ENCODE assay signal across 9 mouse cellular contexts in the genomic region with DNA sequence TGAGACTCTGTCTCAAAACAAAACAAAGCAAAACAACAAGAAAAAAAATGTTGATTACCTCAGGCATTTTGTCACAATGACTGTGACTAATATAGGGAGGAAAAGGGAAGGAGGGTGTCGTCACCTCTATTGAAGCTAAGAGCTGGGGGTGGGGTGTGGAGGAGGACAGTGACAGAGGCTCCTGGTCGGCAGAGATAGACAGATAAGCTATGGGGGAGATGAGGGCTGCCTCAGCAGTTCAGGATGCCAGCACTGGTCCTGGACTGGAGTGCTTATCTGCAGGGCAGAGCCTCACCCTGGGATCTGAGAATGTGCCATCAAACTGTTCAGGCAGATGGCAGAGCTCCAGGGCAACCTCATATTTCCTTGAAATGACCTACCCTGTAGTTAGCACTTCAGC. TPM values are rescaled to one million over a fixed set of nuclear protein-coding genes. Genes with fewer than 3 reads are reported as not detected.
DNase-seq lines count a peak whose midpoint lies in the region; ATAC-seq and TF ChIP-seq lines count a peak whose summit lies in the region.
"Had no signal": no experiment of that assay in that cellular context is flagged by ENCODE, and none has a peak within 500 bp of the region (broad histone marks: within the 10 kb centered on the region; RNA-seq: fewer than 3 reads in every experiment).

No protein-coding gene starts in this region.

- H3K9me3 ChIP-seq in lung, postnatal 0 days (ENCODE audit: low read length) = no peaks in the 10 kb centered on the region
- H3K9me3 ChIP-seq in liver, embryonic 13.5 days (replicated peaks) = no peaks in the 10 kb centered on the region
- no peaks in the 10 kb centered on the region for H3K9me3 ChIP-seq in stomach, embryonic 15.5 days

- H3K27me3 ChIP-seq in lung, postnatal 0 days (replicated peaks; ENCODE audit: insufficient read depth, low read length) = no peaks in the 10 kb centered on the region
- no peaks in the 10 kb centered on the region for H3K27me3 ChIP-seq in liver, embryonic 13.5 days
- H3K27me3 ChIP-seq in stomach, embryonic 15.5 days (replicated peaks) = no peaks in the 10 kb centered on the region

- no peak for TF ChIP-seq CTCF in lung, postnatal 0 days (IDR thresholded peaks at IDR 0.05)

- peak; percentile 27 for DNase-seq in lung, postnatal 0 days (ENCODE audit: low spot score)
- DNase-seq in lung, postnatal 14 days = no peak
- DNase-seq in c-Kit-positive CD71-negative TER-119-negative erythroid progenitor cells, embryonic 14.5 days (ENCODE audit: low read depth) = peak; percentile 31
- peak; percentile 92 for DNase-seq in liver, embryonic 13.5 days
- no peak for DNase-seq in frontal cortex, postnatal 14 days (ENCODE audit: low spot score in 2 of 2)
- DNase-seq in cerebellum, adult 18-20 months = no peak
- no peak for DNase-seq in right cerebral cortex, adult 18-20 months

- 26% methylated on average over 2 of the region's 2 CpGs for WGBS in lung, postnatal 0 days
- 2% methylated on average over 2 of the region's 2 CpGs for WGBS in liver, embryonic 13.5 days (ENCODE audit: insufficient replicate concordance)
- WGBS in stomach, embryonic 15.5 days = 59% methylated on average over 2 of the region's 2 CpGs

- 0 out of 2 replicates have a peak, but pooled peaks cover 5% of the 10 kb centered on the region for H3K4me1 ChIP-seq in lung, postnatal 0 days (ENCODE audit: insufficient read depth, low read depth, low read length)
- H3K4me1 ChIP-seq in liver, embryonic 13.5 days (replicated peaks) = peaks cover 45% of the 10 kb centered on the region
- H3K4me1 ChIP-seq in stomach, embryonic 15.5 days = peaks cover 3% of the 10 kb centered on the region; the same call in 1 of the 2 replicates

- TF ChIP-seq EP300 in lung, postnatal 0 days (IDR thresholded peaks at IDR 0.05) = no peak

- H3K9ac ChIP-seq in lung, postnatal 0 days (replicated peaks; ENCODE audit: low read depth) = no peak overlapping the region
- H3K9ac ChIP-seq in liver, embryonic 13.5 days = peak overlapping the region; percentile 30; the same call in 1 of the 2 replicates
- no peak overlapping the region for H3K9ac ChIP-seq in stomach, embryonic 15.5 days
- H3K9ac ChIP-seq: hindbrain, embryonic 14.5 days had no signal

- no peak overlapping the region for H3K27ac ChIP-seq in lung, postnatal 0 days (ENCODE audit: low read length)
- H3K27ac ChIP-seq in liver, embryonic 13.5 days = peak overlapping the region; percentile 86
- no peak overlapping the region for H3K27ac ChIP-seq in stomach, embryonic 15.5 days
- H3K27ac ChIP-seq: hindbrain, embryonic 14.5 days had no signal

- H3K36me3 ChIP-seq in lung, postnatal 0 days (ENCODE audit: insufficient read depth, low read length) = no peaks in the 10 kb centered on the region
- H3K36me3 ChIP-seq in liver, embryonic 13.5 days = no peaks in the 10 kb centered on the region
- H3K36me3 ChIP-seq in stomach, embryonic 15.5 days = no peaks in the 10 kb centered on the region

- H3K4me3 ChIP-seq in lung, postnatal 0 days (ENCODE audit: low read depth, low read length) = no peak overlapping the region
- H3K4me3 ChIP-seq in liver, embryonic 13.5 days (replicated peaks) = no peak overlapping the region
- no peak overlapping the region for H3K4me3 ChIP-seq in stomach, embryonic 15.5 days (replicated peaks)

- H3K4me2 ChIP-seq in lung, postnatal 0 days (replicated peaks; ENCODE audit: low read depth, low read length) = no peak overlapping the region
- H3K4me2 ChIP-seq in liver, embryonic 13.5 days = peak overlapping the region; percentile 45
- no peak overlapping the region for H3K4me2 ChIP-seq in stomach, embryonic 15.5 days
- H3K4me2 ChIP-seq: hindbrain, embryonic 14.5 days had no signal

- peak; percentile 30; the same call in 1 of the 2 replicates for ATAC-seq in lung, postnatal 0 days
- ATAC-seq in liver, embryonic 13.5 days (ENCODE audit: low read depth) = peak; percentile 100
- peak; percentile 91; the same call in 1 of the 2 replicates for ATAC-seq in stomach, embryonic 15.5 days (ENCODE audit: insufficient read depth, low FRiP score, low read depth)

RNA-seq across cellular contexts. Expression of gene Fbxw7, which starts 43.1 kb away (rescaled TPM):
- 8.2 and 8.6 TPM in 2 replicates for polyA plus RNA-seq in lung, postnatal 0 days (2015; fragmentation: Nextera tagmentation; extraction: Ambion mirVana)
- polyA plus RNA-seq in liver, embryonic 13.5 days (2015; fragmentation: Nextera tagmentation; extraction: Ambion mirVana) = 3.8 and 4.1 TPM in 2 replicates
- polyA plus RNA-seq in stomach, embryonic 15.5 days (2015; fragmentation: Nextera tagmentation; extraction: Ambion mirVana) = 12.6 and 14.1 TPM in 2 replicates

Comparison
In these comparisons a context has a peak if more than half of its experiments do, and no peak if none do; other contexts are left out.
1. DNase-seq: peak in lung, postnatal 0 days (single experiment), c-Kit-positive CD71-negative TER-119-negative erythroid progenitor cells, embryonic 14.5 days (single experiment) and liver, embryonic 13.5 days (single experiment); none in lung, postnatal 14 days (single experiment), frontal cortex, postnatal 14 days (0 of 2), cerebellum, adult 18-20 months (0 of 2) and right cerebral cortex, adult 18-20 months (single experiment).
2. ATAC-seq: peak in every context shown above with its lines; median percentile 100 in liver, embryonic 13.5 days; 91 in stomach, embryonic 15.5 days; 30 in lung, postnatal 0 days.